ENCODE assay signal across 26 mouse cellular contexts in the genomic region with DNA sequence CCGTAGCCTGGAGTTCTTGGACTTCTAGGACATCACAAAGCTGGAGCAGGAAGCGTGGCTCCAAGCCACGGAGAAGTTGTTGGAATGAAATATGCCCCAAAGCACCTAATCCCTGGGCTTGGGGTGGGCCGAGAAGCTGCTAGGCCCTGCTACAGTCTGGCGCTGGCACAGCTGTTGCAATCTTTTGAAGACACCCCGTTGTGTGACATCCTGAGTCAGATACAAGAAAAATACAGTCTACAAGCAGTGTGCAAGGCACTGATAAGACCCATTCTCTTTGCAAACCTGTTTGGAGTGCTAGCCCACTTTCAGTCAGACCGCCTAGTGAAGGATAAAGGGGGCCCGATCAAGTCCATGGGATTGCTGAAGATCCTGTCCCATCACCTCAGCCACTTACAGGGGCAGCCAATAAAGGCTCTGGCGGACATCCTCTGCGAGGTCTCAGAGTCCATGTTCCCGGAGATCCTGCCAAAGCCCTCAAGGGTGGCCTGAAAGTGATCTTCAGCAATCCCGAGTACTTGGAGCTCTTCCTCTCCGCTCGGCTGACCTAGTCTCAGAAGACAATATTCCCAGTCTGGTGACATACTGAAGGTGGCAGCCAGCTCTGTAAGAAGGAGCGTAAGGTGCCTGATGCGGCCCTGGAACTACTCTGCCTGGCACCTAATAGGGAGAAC.
DNase-seq lines count a peak whose midpoint lies in the region; ATAC-seq lines count a peak whose summit lies in the region.
"Had no signal": no experiment of that assay in that cellular context is flagged by ENCODE, and none has a peak within 500 bp of the region (broad histone marks: within the 10 kb centered on the region; RNA-seq: fewer than 3 reads in every experiment).

No protein-coding gene starts in this region.

- no peak overlapping the region for H3K4me2 ChIP-seq in liver, embryonic 13.5 days
- no peak overlapping the region for H3K4me2 ChIP-seq in midbrain, embryonic 11.5 days
- no peak overlapping the region for H3K4me2 ChIP-seq in hindbrain, embryonic 14.5 days (replicated peaks)
- H3K4me2 ChIP-seq: embryonic facial prominence, embryonic 15.5 days; forebrain, embryonic 15.5 days; heart, embryonic 13.5 days; hindbrain, embryonic 12.5 days had no signal

- H3K36me3 ChIP-seq in liver, embryonic 13.5 days, result no peaks in the 10 kb centered on the region
- H3K36me3 ChIP-seq in midbrain, embryonic 11.5 days (ENCODE audit: control insufficient read depth, insufficient read depth, low read length), result no peaks in the 10 kb centered on the region
- H3K36me3 ChIP-seq in hindbrain, embryonic 14.5 days (replicated peaks; ENCODE audit: control insufficient read depth, insufficient read depth), result no peaks in the 10 kb centered on the region
- H3K36me3 ChIP-seq: embryonic facial prominence, embryonic 15.5 days; forebrain, embryonic 10.5 days; forebrain, embryonic 15.5 days; G1E; hindbrain, embryonic 12.5 days had no signal

- peak; percentile 60 for DNase-seq in gastrocnemius, adult 18-20 months (ENCODE audit: low spot score)
- DNase-seq in gastrocnemius, postnatal 4 days (ENCODE audit: low spot score in 2 of 2), result no peak
- DNase-seq in c-Kit-positive CD71-positive TER-119-negative erythroid progenitor cells, embryonic 14.5 days (ENCODE audit: low read depth), result peak; percentile 10
- DNase-seq in liver, embryonic 13.5 days, result peak; percentile 28
- DNase-seq in midbrain, embryonic 11.5 days (ENCODE audit: low spot score, missing footprints), result no peak
- DNase-seq in hindbrain, embryonic 14.5 days (ENCODE audit: low spot score), result no peak
- DNase-seq in urinary bladder, postnatal 10 days (ENCODE audit: low spot score), result no peak
- DNase-seq: adrenal gland, postnatal 14 days; B cell, adult 2 months; cerebellum, adult 11 months; cerebellum, adult 8-10 months; cerebellum, postnatal 14 days; embryo, embryonic 11 days; gastrocnemius, postnatal 25 days; heart, adult 11 months; heart, postnatal 36 days had no signal

- WGBS in liver, embryonic 13.5 days (ENCODE audit: insufficient replicate concordance), result 57% methylated on average over 16 of the region's 16 CpGs
- 91% methylated on average over 16 of the region's 16 CpGs for WGBS in midbrain, embryonic 11.5 days
- 93% methylated on average over 16 of the region's 16 CpGs for WGBS in hindbrain, embryonic 14.5 days

- no peaks in the 10 kb centered on the region for H3K27me3 ChIP-seq in liver, embryonic 13.5 days
- no peaks in the 10 kb centered on the region for H3K27me3 ChIP-seq in midbrain, embryonic 11.5 days (ENCODE audit: control insufficient read depth, insufficient read depth, low read length)
- no peaks in the 10 kb centered on the region for H3K27me3 ChIP-seq in hindbrain, embryonic 14.5 days (ENCODE audit: control insufficient read depth, insufficient read depth, low read length)
- H3K27me3 ChIP-seq: embryonic facial prominence, embryonic 15.5 days; forebrain, embryonic 15.5 days; heart, embryonic 13.5 days; hindbrain, embryonic 12.5 days had no signal

- H3K4me1 ChIP-seq in liver, embryonic 13.5 days (replicated peaks), result peaks cover 11% of the 10 kb centered on the region; the same call in 1 of the 2 replicates
- H3K4me1 ChIP-seq in midbrain, embryonic 11.5 days (ENCODE audit: control insufficient read depth, insufficient read depth, low read length), result no peaks in the 10 kb centered on the region
- H3K4me1 ChIP-seq in hindbrain, embryonic 14.5 days (replicated peaks; ENCODE audit: control insufficient read depth, insufficient read depth, low read length), result no peaks in the 10 kb centered on the region
- H3K4me1 ChIP-seq: forebrain, embryonic 10.5 days; hindbrain, embryonic 12.5 days had no signal

- H3K9me3 ChIP-seq in liver, embryonic 13.5 days (replicated peaks), result no peaks in the 10 kb centered on the region
- no peaks in the 10 kb centered on the region for H3K9me3 ChIP-seq in midbrain, embryonic 11.5 days (ENCODE audit: control insufficient read depth, low read length)
- H3K9me3 ChIP-seq in hindbrain, embryonic 14.5 days (ENCODE audit: control insufficient read depth, low read length), result no peaks in the 10 kb centered on the region
- H3K9me3 ChIP-seq: embryonic facial prominence, embryonic 15.5 days; forebrain, embryonic 10.5 days; forebrain, embryonic 15.5 days; G1E; heart, embryonic 13.5 days; hindbrain, embryonic 12.5 days had no signal

- no peak overlapping the region for H3K27ac ChIP-seq in liver, embryonic 13.5 days
- no peak overlapping the region for H3K27ac ChIP-seq in midbrain, embryonic 11.5 days (ENCODE audit: low read depth, low read length)
- no peak overlapping the region for H3K27ac ChIP-seq in hindbrain, embryonic 14.5 days
- H3K27ac ChIP-seq: embryonic facial prominence, embryonic 15.5 days; forebrain, embryonic 10.5 days; forebrain, embryonic 15.5 days; heart, embryonic 13.5 days; hindbrain, embryonic 12.5 days; hindbrain, postnatal 0 days had no signal

- H3K4me3 ChIP-seq in liver, embryonic 13.5 days (replicated peaks), result no peak overlapping the region
- H3K4me3 ChIP-seq in midbrain, embryonic 11.5 days (ENCODE audit: low read depth, low read length), result no peak overlapping the region
- no peak overlapping the region for H3K4me3 ChIP-seq in hindbrain, embryonic 14.5 days (replicated peaks; ENCODE audit: low read length)
- H3K4me3 ChIP-seq: embryonic facial prominence, embryonic 15.5 days; erythroblast, embryonic 14.5 days; forebrain, embryonic 10.5 days; forebrain, embryonic 15.5 days; heart, embryonic 13.5 days; hindbrain, embryonic 12.5 days had no signal

- no peak overlapping the region for H3K9ac ChIP-seq in liver, embryonic 13.5 days
- H3K9ac ChIP-seq in midbrain, embryonic 11.5 days (ENCODE audit: low read length), result no peak overlapping the region
- no peak overlapping the region for H3K9ac ChIP-seq in hindbrain, embryonic 14.5 days
- H3K9ac ChIP-seq: embryonic facial prominence, embryonic 15.5 days; forebrain, embryonic 15.5 days; heart, embryonic 13.5 days; hindbrain, embryonic 12.5 days had no signal

- ATAC-seq in liver, embryonic 13.5 days (ENCODE audit: low read depth), result peak; percentile 70
- ATAC-seq in megakaryocyte progenitor cell, adult 5-6 weeks (replicated peaks; ENCODE audit: poor library complexity), result peak; percentile 98
- ATAC-seq in midbrain, embryonic 11.5 days (ENCODE audit: low FRiP score), result no peak
- no peak for ATAC-seq in hindbrain, embryonic 14.5 days (ENCODE audit: low FRiP score)
- ATAC-seq: CD4-positive, CD25-positive, alpha-beta regulatory T cell, adult 4 months; forebrain, embryonic 15.5 days; hindbrain, postnatal 0 days had no signal

Comparison
In these comparisons a context has a peak if more than half of its experiments do, and no peak if none do; other contexts are left out.
1. DNase-seq: peak in gastrocnemius, adult 18-20 months (single experiment), c-Kit-positive CD71-positive TER-119-negative erythroid progenitor cells, embryonic 14.5 days (single experiment) and liver, embryonic 13.5 days (single experiment); none in gastrocnemius, postnatal 4 days (0 of 2), midbrain, embryonic 11.5 days (single experiment), hindbrain, embryonic 14.5 days (single experiment) and urinary bladder, postnatal 10 days (single experiment).
2. ATAC-seq: peak in liver, embryonic 13.5 days (single experiment) and megakaryocyte progenitor cell, adult 5-6 weeks (single experiment); none in midbrain, embryonic 11.5 days (single experiment) and hindbrain, embryonic 14.5 days (single experiment).